Mouse (Mus musculus): Measurements from ENCODE around the gene Plagl2. TPM values are rescaled to one million over a fixed set of nuclear protein-coding genes. Genes with fewer than 3 reads are reported as not detected.
A peak's percentile ranks its signal among the peaks of the same experiment; 100 is the strongest.
"Not testable (repeated sequence)": the region's sequence is repeated elsewhere in the genome, so short reads cannot be mapped to it uniquely, and the experiment has no call there.

Gene Plagl2
- 1 to 10 TPM; 6.8 to 8.6 TPM for total RNA-seq (2021)

GRCm38 (mm10) chr2:153241250-153242014 lies at the start of gene Plagl2, which contains the start of gene Pofut1:
Plagl2 (minus strand) TSS chr2:153241426.
Pofut1 (plus strand) TSS chr2:153241533.
- intact Hi-C loops (cut with DNase I), result no loop called here

GRCm38 (mm10) chr2:153287835-153288234 lies 46.6 kb upstream of the Plagl2 start:
- intact Hi-C loops (cut with DNase I), result no loop called here
- peak; percentile 68 for DNase-seq

More at GRCm38 (mm10) chr2:153241250-153242014, at the start of gene Plagl2, which contains the start of gene Pofut1:
- peak; percentile 91 for DNase-seq

- intact Hi-C loops (cut with DNase I), result no loop called here
- no peak for DNase-seq
Measured at GRCm38 (mm10) chr2:153286524-153286923, 45.3 kb upstream of the Plagl2 start.

- DNase-seq, result no peak
- intact Hi-C loops (cut with DNase I), result no loop called here
Measured at GRCm38 (mm10) chr2:153283919-153284318, 42.7 kb upstream of the Plagl2 start.

- no peak for DNase-seq
- intact Hi-C loops (cut with DNase I), result no loop called here
Measured at GRCm38 (mm10) chr2:153278357-153278756, 37.1 kb upstream of the Plagl2 start.

- intact Hi-C loops (cut with DNase I); DNase-seq: not testable (repeated sequence)
Measured at GRCm38 (mm10) chr2:153276846-153277245, 35.6 kb upstream of the Plagl2 start.

- intact Hi-C loops (cut with DNase I), result no loop called here
- DNase-seq, result no peak
Measured at GRCm38 (mm10) chr2:153276440-153276839, 35.2 kb upstream of the Plagl2 start.

GRCm38 (mm10) chr2:153275577-153275976 lies 34.4 kb upstream of the Plagl2 start:
- DNase-seq; intact Hi-C loops (cut with DNase I): not testable (repeated sequence)

GRCm38 (mm10) chr2:153274919-153275247 lies 33.7 kb upstream of the Plagl2 start:
- intact Hi-C loops (cut with DNase I), result no loop called here
- DNase-seq, result no peak

- DNase-seq; intact Hi-C loops (cut with DNase I): not testable (repeated sequence)
Measured at GRCm38 (mm10) chr2:153274200-153274918, 33.1 kb upstream of the Plagl2 start.

- DNase-seq; intact Hi-C loops (cut with DNase I): not testable (repeated sequence)
Measured at GRCm38 (mm10) chr2:153270231-153270915, 29.1 kb upstream of the Plagl2 start.

- no peak for DNase-seq
- intact Hi-C loops (cut with DNase I), result no loop called here
Measured at GRCm38 (mm10) chr2:153267331-153267730, 26.1 kb upstream of the Plagl2 start.

GRCm38 (mm10) chr2:153263053-153263452 lies 21.8 kb upstream of the Plagl2 start:
- intact Hi-C loops (cut with DNase I), result no loop called here
- no peak for DNase-seq

- DNase-seq, result no peak
- intact Hi-C loops (cut with DNase I), result no loop called here
Measured at GRCm38 (mm10) chr2:153259864-153260674, 18.8 kb upstream of the Plagl2 start.

GRCm38 (mm10) chr2:153259030-153259863 lies 18.0 kb upstream of the Plagl2 start:
- intact Hi-C loops (cut with DNase I), result no loop called here
- DNase-seq, result no peak

GRCm38 (mm10) chr2:153256604-153257003 lies 15.4 kb upstream of the Plagl2 start:
- intact Hi-C loops (cut with DNase I), result no loop called here
- DNase-seq, result no peak

GRCm38 (mm10) chr2:153249751-153250150 lies 8.5 kb upstream of the Plagl2 start:
- intact Hi-C loops (cut with DNase I), result no loop called here

GRCm38 (mm10) chr2:153242156-153242555 lies 930 bp upstream of the Plagl2 start:
- intact Hi-C loops (cut with DNase I), result no loop called here
- no peak for DNase-seq

More at GRCm38 (mm10) chr2:153249751-153250150, 8.5 kb upstream of the Plagl2 start:
- DNase-seq, result no peak

- intact Hi-C loops (cut with DNase I), result no loop called here
- DNase-seq, result peak; percentile 24
Measured at GRCm38 (mm10) chr2:153240701-153241235, 458 bp downstream of the Plagl2 start.
